8 mouse cellular contexts compared by ENCODE assay signal in the genomic region with DNA sequence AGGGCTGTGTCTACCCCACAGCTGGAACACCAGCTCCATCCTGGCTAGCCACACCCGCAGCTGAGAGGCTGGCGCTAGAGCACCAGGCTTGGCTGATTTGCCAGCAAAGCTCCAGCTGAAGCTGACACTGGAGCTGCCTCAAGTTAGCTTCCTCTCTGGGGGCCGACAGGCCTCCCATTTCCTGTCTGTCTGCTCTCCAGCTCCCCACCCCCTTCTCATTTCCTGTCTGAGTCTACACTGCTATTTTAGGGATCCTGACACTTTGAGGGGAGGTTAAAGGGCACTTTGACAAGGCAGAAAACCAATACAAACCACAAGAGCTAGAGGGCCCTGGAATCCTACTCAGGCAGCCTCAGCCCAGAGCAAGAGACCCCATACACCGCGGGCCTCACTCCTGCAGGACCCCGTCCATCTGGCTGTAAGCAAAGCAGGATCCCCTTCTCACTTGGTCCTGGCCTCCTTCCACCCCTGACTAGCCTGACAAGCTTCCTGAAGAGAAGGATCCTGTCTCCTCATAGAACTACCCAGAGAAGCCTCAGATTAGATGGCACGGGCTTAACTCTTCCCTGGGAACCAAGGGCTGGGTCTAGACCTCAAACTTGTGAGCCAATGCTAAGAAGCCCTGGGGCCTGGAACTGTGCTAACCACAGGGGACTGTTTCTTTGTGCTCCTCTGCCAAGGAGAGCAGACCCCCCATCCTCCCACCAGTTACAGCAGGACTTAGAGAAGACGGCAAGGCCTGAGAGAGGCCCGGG. TPM values are rescaled to one million over a fixed set of nuclear protein-coding genes. Genes with fewer than 3 reads are reported as not detected.
DNase-seq lines count a peak whose midpoint lies in the region; ATAC-seq lines count a peak whose summit lies in the region.

No protein-coding gene starts in this region.

- no peaks in the 10 kb centered on the region for H3K9me3 ChIP-seq in embryonic facial prominence, embryonic 14.5 days (ENCODE audit: control insufficient read depth, low read length)
- no peaks in the 10 kb centered on the region for H3K9me3 ChIP-seq in heart, embryonic 14.5 days (ENCODE audit: control insufficient read depth, low read length)
- no peaks in the 10 kb centered on the region for H3K9me3 ChIP-seq in kidney, embryonic 16.5 days (ENCODE audit: low read length)
- H3K9me3 ChIP-seq in lung, embryonic 16.5 days (ENCODE audit: control insufficient read depth, low read length), result no peaks in the 10 kb centered on the region

- peak; percentile 58 for DNase-seq in urinary bladder, postnatal 14 days (ENCODE audit: low spot score)
- DNase-seq in urinary bladder, postnatal 10 days (ENCODE audit: low spot score), result no peak
- DNase-seq in embryonic facial prominence, embryonic 14.5 days (ENCODE audit: low spot score), result peak; percentile 95
- DNase-seq in skeletal muscle tissue, adult 2 months (ENCODE audit: low read depth, low spot score), result peak; percentile 92
- no peak for DNase-seq in right cerebral cortex, postnatal 4 days

- H3K4me3 ChIP-seq in embryonic facial prominence, embryonic 14.5 days (ENCODE audit: low read depth, low read length), result no peak overlapping the region
- no peak overlapping the region for H3K4me3 ChIP-seq in heart, embryonic 14.5 days (ENCODE audit: control insufficient read depth in 1 of 2, insufficient read depth in 1 of 2, low read depth in 1 of 2, low read length in 2 of 2)
- H3K4me3 ChIP-seq in kidney, embryonic 16.5 days (ENCODE audit: low read length), result no peak overlapping the region
- H3K4me3 ChIP-seq in lung, embryonic 16.5 days (ENCODE audit: low read length), result no peak overlapping the region; the same call in 1 of the 2 replicates

- WGBS in embryonic facial prominence, embryonic 14.5 days, result 16% methylated on average over 8 of the region's 9 CpGs
- WGBS in heart, embryonic 14.5 days, result 16% methylated on average over 9 of the region's 9 CpGs
- 10% methylated on average over 9 of the region's 9 CpGs for WGBS in kidney, embryonic 16.5 days
- 21% methylated on average over 9 of the region's 9 CpGs for WGBS in lung, embryonic 16.5 days

- H3K4me2 ChIP-seq in embryonic facial prominence, embryonic 14.5 days (ENCODE audit: low read depth, low read length), result peak overlapping the region; percentile 25
- peak overlapping the region; percentile 24; the same call in 1 of the 2 replicates for H3K4me2 ChIP-seq in heart, embryonic 14.5 days (ENCODE audit: low read length)
- H3K4me2 ChIP-seq in kidney, embryonic 16.5 days (replicated peaks; ENCODE audit: low read depth, low read length), result peak overlapping the region; percentile 31
- H3K4me2 ChIP-seq in lung, embryonic 16.5 days (ENCODE audit: low read depth, low read length), result peak overlapping the region; percentile 16; the same call in 1 of the 2 replicates

- peak overlapping the region; percentile 45 for H3K9ac ChIP-seq in embryonic facial prominence, embryonic 14.5 days (ENCODE audit: low read depth, low read length)
- H3K9ac ChIP-seq in heart, embryonic 14.5 days (ENCODE audit: low read length), result peak overlapping the region; percentile 59; the same call in 1 of the 2 replicates
- H3K9ac ChIP-seq in kidney, embryonic 16.5 days (replicated peaks; ENCODE audit: low read length), result peak overlapping the region; percentile 56
- H3K9ac ChIP-seq in lung, embryonic 16.5 days (ENCODE audit: low read length), result peak overlapping the region; percentile 53

- peak; percentile 86 for ATAC-seq in embryonic facial prominence, embryonic 14.5 days (ENCODE audit: low read depth)
- ATAC-seq in heart, embryonic 14.5 days (ENCODE audit: insufficient number of reproducible peaks, insufficient read depth, low FRiP score, low read depth), result peak; percentile 60
- peak; percentile 89 for ATAC-seq in kidney, embryonic 16.5 days (ENCODE audit: low FRiP score, low TSS enrichment)
- ATAC-seq in lung, embryonic 16.5 days (ENCODE audit: low read depth), result peak; percentile 95

- H3K27me3 ChIP-seq in embryonic facial prominence, embryonic 14.5 days (replicated peaks; ENCODE audit: control insufficient read depth, insufficient read depth, low read length), result no peaks in the 10 kb centered on the region
- H3K27me3 ChIP-seq in heart, embryonic 14.5 days (ENCODE audit: control insufficient read depth, insufficient read depth, low read length), result no peaks in the 10 kb centered on the region
- H3K27me3 ChIP-seq in kidney, embryonic 16.5 days (ENCODE audit: insufficient read depth, low read length), result no peaks in the 10 kb centered on the region
- H3K27me3 ChIP-seq in lung, embryonic 16.5 days (ENCODE audit: control insufficient read depth, insufficient read depth, low read depth, low read length), result no peaks in the 10 kb centered on the region

- peaks cover 30% of the 10 kb centered on the region for H3K36me3 ChIP-seq in embryonic facial prominence, embryonic 14.5 days (ENCODE audit: control insufficient read depth, insufficient read depth, low read length)
- peaks cover 27% of the 10 kb centered on the region for H3K36me3 ChIP-seq in heart, embryonic 14.5 days (ENCODE audit: control insufficient read depth, insufficient read depth, low read length)
- H3K36me3 ChIP-seq in kidney, embryonic 16.5 days (ENCODE audit: insufficient read depth, low read length), result peaks cover 14% of the 10 kb centered on the region; the same call in 1 of the 2 replicates
- no peaks in the 10 kb centered on the region; the same call in 1 of the 2 replicates for H3K36me3 ChIP-seq in lung, embryonic 16.5 days (ENCODE audit: control insufficient read depth, insufficient read depth, low read length)

- peak overlapping the region; percentile 97 for H3K27ac ChIP-seq in embryonic facial prominence, embryonic 14.5 days (replicated peaks; ENCODE audit: low read depth, low read length)
- H3K27ac ChIP-seq in heart, embryonic 14.5 days (replicated peaks in 1 of 2; ENCODE audit: control insufficient read depth in 1 of 2, insufficient read depth in 1 of 2, low read depth in 2 of 2, low read length in 2 of 2), result peak overlapping the region; percentile 94 to 97
- H3K27ac ChIP-seq in kidney, embryonic 16.5 days (ENCODE audit: low read length), result peak overlapping the region; percentile 98
- peak overlapping the region; percentile 99 for H3K27ac ChIP-seq in lung, embryonic 16.5 days (ENCODE audit: low read length)

- peaks cover 43% of the 10 kb centered on the region for H3K4me1 ChIP-seq in embryonic facial prominence, embryonic 14.5 days (ENCODE audit: control insufficient read depth, insufficient read depth, low read length)
- H3K4me1 ChIP-seq in heart, embryonic 14.5 days (ENCODE audit: control insufficient read depth in 2 of 2, insufficient read depth in 2 of 2, low read length in 2 of 2), result peaks cover 64 to 69% of the 10 kb centered on the region in 2 experiments
- peaks cover 56% of the 10 kb centered on the region for H3K4me1 ChIP-seq in kidney, embryonic 16.5 days (ENCODE audit: insufficient read depth, low read length)
- peaks cover 46% of the 10 kb centered on the region for H3K4me1 ChIP-seq in lung, embryonic 16.5 days (replicated peaks; ENCODE audit: control insufficient read depth, insufficient read depth, low read length)

RNA-seq across cellular contexts. Expression of gene Fmnl3, which starts 37.2 kb away (rescaled TPM):
- 18.5 and 21.5 TPM in 2 replicates for polyA plus RNA-seq in embryonic facial prominence, embryonic 14.5 days (2014; fragmentation: Nextera tagmentation; extraction: Ambion mirVana)
- 14.4 and 15.0 TPM in 2 replicates for polyA plus RNA-seq in heart, embryonic 14.5 days (2014; fragmentation: Nextera tagmentation; extraction: Ambion mirVana)
- 27.1 and 29.8 TPM in 2 replicates for polyA plus RNA-seq in kidney, embryonic 16.5 days (2015; fragmentation: Nextera tagmentation; extraction: Ambion mirVana)
- 29.1 and 29.3 TPM in 2 replicates for polyA plus RNA-seq in lung, embryonic 16.5 days (2015; fragmentation: Nextera tagmentation; extraction: Ambion mirVana)

RNA-seq across cellular contexts. Expression of gene Fam186b, which starts 37.4 kb away (rescaled TPM):
- 0.06 and 0.14 TPM in 2 replicates for polyA plus RNA-seq in embryonic facial prominence, embryonic 14.5 days (2014; fragmentation: Nextera tagmentation; extraction: Ambion mirVana)
- polyA plus RNA-seq in heart, embryonic 14.5 days (2014; fragmentation: Nextera tagmentation; extraction: Ambion mirVana), result 0.36 TPM in 1 of 2 replicates, not detected in the other
- 0.21 and 0.30 TPM in 2 replicates for polyA plus RNA-seq in kidney, embryonic 16.5 days (2015; fragmentation: Nextera tagmentation; extraction: Ambion mirVana)
- polyA plus RNA-seq in lung, embryonic 16.5 days (2015; fragmentation: Nextera tagmentation; extraction: Ambion mirVana), result 0.15 and 0.23 TPM in 2 replicates

RNA-seq across cellular contexts. Expression of gene Prpf40b, which starts 38.2 kb away (rescaled TPM):
- polyA plus RNA-seq in embryonic facial prominence, embryonic 14.5 days (2014; fragmentation: Nextera tagmentation; extraction: Ambion mirVana), result 40.1 and 42.2 TPM in 2 replicates
- 31.2 and 38.0 TPM in 2 replicates for polyA plus RNA-seq in heart, embryonic 14.5 days (2014; fragmentation: Nextera tagmentation; extraction: Ambion mirVana)
- polyA plus RNA-seq in kidney, embryonic 16.5 days (2015; fragmentation: Nextera tagmentation; extraction: Ambion mirVana), result 62.2 and 67.5 TPM in 2 replicates
- 54.0 and 55.1 TPM in 2 replicates for polyA plus RNA-seq in lung, embryonic 16.5 days (2015; fragmentation: Nextera tagmentation; extraction: Ambion mirVana)

RNA-seq across cellular contexts. Expression of gene Tmbim6, which starts 59.6 kb away (rescaled TPM):
- polyA plus RNA-seq in embryonic facial prominence, embryonic 14.5 days (2014; fragmentation: Nextera tagmentation; extraction: Ambion mirVana), result 300 and 310 TPM in 2 replicates
- 235 and 239 TPM in 2 replicates for polyA plus RNA-seq in heart, embryonic 14.5 days (2014; fragmentation: Nextera tagmentation; extraction: Ambion mirVana)
- polyA plus RNA-seq in kidney, embryonic 16.5 days (2015; fragmentation: Nextera tagmentation; extraction: Ambion mirVana), result 634 and 653 TPM in 2 replicates
- polyA plus RNA-seq in lung, embryonic 16.5 days (2015; fragmentation: Nextera tagmentation; extraction: Ambion mirVana), result 459 and 464 TPM in 2 replicates

Comparison
In these comparisons a context has a peak if more than half of its experiments do, and no peak if none do; other contexts are left out.
1. DNase-seq: peak in urinary bladder, postnatal 14 days (single experiment), embryonic facial prominence, embryonic 14.5 days (single experiment) and skeletal muscle tissue, adult 2 months (single experiment); none in urinary bladder, postnatal 10 days (single experiment) and right cerebral cortex, postnatal 4 days (single experiment).
2. Peak in every context shown above with its lines, with median percentiles within 50 percentile points of each other: ATAC-seq, H3K27ac ChIP-seq, H3K4me2 ChIP-seq and H3K9ac ChIP-seq.